Mouse (Mus musculus) telencephalon, adult 2 months (tissue): ENCODE results near the gene Snx5.

Source experiments
- DNase-seq: peaks from one replicate; pipeline ENCODE4 v3.0.0-alpha.2; 2011; ENCODE audit warnings: low read depth, low spot score

Gene Snx5

DNA sequence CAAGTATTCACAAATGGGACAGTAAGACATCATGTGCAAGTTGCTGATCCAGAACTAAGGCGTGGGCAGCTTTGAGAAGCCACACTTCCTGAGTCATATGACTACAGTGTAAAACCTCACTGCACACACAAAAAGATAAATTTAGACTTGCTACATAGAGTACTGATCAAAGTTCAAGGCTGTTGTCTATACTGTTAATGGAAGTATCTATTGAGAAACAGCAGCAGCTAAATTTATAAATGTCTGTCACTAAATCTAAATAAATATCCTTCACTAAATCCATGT lies 3.0 kb downstream of the Snx5 start:
- DNase-seq: peak; percentile 55

- no peak for DNase-seq
These were observed 3.5 kb downstream of the Snx5 start for GRCm38 (mm10) chr2:144267004-144267730.

GRCm38 (mm10) chr2:144265916-144266683 lies 4.6 kb downstream of the Snx5 start:
- no peak for DNase-seq

- DNase-seq: no peak
These were observed 5.6 kb downstream of the Snx5 start for GRCm38 (mm10) chr2:144265120-144265488.

DNA sequence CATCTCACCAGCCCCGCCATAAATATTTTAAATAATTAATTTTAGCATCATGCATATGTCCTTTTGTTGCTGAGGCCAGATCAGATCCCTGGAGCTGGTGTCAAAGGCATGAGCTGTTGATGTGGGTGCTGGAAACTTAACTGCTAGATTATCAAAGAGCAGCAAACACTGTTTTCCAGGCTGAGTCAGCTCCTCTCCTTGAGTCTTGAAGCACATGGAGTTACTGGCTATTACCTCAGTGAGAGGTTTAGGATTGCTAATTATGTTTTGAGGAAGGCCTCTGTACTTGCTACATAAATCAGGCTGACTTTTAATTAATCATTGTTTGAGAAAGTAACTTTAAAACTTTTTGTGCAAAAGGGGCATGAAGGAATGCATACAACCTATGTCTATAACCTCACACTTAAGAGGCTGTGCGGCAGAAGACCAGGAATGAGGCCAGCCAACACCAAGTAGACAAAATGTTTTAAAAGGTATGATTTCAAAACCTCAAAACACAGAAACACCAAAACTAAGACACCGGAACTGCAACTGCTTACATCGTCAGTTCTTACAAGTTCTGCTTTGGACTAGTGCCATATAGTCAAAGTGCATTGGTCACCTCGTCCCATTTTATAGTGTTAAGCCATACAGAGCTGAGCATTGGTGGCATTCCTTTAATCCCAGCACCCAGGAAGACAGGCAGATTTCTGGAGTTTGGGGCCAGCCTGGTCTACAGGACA lies 6.1 kb downstream of the Snx5 start:
- DNase-seq: no peak

DNA sequence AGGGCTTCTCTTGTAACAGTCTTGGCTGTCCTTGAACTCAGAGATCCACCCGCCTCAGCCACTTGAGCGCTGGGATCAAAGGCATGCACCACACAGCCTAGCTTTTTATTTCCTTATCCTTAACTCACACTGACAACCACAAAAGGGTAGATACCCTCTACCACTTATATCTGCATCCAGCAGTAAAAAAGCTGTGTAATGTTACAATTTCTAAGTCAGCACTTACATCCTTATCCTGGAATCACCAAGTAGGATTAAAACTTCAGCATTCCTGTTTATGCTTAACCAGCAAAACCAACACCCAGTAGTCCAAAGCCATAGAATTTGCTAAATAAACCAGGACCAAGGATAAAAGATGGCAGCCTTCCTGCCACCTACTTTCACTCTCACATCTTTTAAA lies 7.9 kb downstream of the Snx5 start:
- no peak for DNase-seq

DNA sequence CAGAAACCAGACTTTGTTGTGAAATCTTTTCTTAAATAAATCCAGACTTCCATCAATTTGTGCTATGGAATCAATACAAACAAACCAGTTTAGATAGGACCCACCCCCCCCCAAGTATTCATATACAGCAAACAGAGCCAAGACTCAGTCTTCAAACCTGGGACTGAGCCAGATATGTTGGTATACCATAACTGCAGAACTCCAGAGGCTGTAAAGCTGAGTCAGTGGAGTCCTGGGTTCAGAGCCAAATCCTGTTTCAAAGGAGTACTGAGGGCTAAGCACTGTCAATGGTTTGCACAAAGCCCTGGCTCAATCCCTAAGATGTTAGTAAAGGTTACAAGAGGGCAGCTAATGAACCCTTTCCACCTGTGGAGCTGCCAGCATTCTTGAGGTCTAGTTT lies 20.6 kb downstream of the Snx5 start:
- DNase-seq: no peak

GRCm38 (mm10) chr2:144248613-144249376 lies 21.9 kb downstream of the Snx5 start:
- DNase-seq: no peak

DNA sequence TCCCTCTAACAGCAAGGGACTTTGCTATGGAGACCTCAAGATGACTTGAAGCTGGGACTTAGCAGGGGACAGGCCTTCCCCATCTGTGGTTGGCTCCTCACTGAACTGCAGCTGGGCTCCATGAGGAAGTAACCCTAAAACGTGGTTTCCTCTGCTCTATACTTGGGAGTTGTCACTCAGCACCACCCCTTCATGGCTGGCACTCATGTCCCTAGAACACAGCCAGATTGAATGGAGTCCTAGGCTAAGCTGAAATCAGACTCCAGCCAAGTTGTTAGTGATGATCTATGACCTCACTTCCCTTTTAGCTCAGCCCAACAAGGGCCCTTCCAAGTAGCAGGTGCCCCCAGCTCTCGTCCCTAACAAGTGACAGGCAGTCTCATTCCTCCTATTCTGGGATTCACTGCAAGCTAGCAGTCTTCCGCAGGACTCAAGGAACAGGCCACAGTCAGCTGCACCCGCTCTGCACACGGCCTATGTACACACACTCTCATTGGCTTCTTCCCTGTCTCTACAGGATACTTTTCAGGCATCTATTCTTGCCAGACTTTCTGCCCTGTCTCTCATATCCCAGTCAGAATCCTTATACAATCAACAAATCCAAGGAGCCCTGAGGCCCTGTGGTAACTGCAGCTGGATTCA lies 23.2 kb downstream of the Snx5 start:
- peak; percentile 44 for DNase-seq

- DNase-seq: no peak
These were observed 24.4 kb downstream of the Snx5 start for GRCm38 (mm10) chr2:144246270-144246669.

DNA sequence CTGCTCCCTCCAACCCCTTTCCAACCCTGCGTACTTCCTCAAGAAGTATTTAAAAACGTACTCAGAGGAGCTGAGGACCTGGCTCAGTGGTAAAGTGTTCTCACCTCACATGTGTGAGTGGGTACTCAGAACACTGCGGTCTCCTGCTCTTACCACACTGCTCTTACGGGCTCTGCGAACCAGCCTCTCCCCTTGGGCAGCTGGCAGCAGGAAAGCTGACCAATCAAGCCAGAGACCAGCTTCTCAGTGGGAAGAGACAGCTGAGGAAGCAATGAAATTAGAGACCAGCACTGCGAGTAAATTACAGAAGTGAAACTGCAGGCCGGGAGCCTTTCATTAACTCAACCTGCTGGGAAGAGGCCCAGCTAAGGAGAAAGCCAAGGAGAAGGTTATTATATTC lies 25.2 kb downstream of the Snx5 start:
- no peak for DNase-seq

DNA sequence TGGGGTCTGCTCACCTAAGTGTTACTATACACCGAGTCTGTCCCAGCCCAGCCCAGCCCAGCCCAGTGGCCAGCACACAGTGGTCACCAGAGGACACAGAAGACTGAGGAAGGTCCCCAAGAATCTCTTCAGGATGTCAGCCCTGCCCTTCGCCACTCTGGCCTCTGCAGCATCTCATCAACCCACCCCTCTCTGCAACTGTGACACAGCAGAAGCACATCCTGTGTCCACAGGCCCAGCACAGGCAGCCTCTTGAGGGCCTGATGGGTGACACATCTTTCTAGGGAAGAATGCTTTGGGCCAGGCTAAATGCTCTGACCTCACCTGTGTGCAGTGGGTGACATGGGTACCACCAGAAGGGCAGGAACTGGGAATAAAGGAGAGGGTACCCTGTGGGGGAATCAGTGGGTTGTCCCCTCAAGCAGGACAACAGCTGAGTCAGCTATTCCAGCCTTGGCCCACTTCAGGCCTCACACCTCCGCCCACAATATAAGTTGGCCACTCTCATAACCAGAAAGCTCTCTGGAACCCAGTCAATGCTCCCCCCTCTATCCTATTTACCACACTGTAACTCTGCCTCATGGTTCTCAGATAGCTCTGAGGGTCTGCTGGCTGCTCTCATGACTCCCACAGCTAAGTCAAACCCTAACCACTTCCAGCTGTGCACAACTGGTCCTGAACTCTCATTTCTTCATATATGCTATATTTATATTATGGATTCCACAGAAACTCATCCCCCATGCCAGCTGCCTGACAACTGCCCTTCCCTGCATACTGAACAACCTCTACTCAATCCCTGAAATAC lies 30.4 kb downstream of the Snx5 start:
- DNase-seq: no peak

- no peak for DNase-seq
These were observed 31.4 kb downstream of the Snx5 start for GRCm38 (mm10) chr2:144239318-144239717.

DNA sequence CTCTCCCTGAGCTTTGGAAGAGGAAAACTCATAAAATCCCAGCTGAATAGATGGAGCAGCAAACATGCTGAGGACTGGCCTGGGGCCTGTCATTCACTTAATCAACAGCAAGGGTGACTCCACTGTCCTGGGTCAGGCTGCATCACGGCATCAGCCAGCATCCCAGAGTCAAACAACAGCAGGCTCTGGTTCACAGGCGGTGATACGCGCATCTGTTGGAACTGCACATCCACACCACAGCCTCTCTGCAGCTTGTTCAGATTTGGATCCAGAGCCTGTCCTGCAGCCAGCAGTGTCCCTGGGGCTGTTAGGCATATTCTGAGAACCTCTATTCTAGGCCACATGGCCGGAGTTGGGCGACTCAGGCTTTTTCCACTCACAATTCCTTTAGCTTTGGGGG lies 32.4 kb downstream of the Snx5 start:
- DNase-seq: no peak

DNA sequence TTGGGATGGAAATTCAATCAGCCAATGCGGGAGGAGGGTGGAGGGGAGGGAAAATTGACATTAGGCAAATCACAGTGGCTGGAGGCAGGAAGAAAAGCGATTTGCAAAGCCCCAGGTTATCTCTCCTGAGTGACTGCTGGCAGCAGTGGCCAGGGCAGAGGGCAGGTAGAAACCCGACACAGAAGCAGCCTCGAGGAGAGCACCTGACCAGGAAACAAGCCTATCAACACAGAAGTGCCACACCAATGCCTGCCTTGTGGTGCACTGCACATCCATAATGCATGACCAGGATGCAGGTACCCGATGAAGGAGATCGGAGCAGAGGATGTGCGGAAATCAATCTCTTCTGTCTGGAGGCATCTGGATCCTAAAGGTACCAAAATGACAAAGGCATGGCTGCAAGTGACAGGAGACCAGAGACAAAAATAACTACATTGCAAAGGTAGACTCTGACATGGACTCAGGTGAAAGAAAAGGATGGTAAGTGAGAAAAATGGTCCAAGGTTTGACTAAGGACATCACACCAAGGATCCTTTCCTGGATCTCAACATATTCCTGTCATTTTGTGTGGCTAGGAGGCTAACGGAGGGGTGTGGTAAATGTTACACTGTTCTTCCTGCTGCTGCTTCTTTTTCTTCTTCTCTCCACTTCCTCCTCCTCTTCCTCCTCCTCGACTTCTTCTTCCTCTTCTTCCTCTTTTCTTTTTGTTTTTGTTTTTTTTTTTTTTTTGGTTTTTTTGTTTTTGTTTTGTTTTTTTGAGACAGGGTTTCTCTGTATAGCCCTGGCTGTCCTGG lies 33.7 kb downstream of the Snx5 start:
- DNase-seq: no peak

DNA sequence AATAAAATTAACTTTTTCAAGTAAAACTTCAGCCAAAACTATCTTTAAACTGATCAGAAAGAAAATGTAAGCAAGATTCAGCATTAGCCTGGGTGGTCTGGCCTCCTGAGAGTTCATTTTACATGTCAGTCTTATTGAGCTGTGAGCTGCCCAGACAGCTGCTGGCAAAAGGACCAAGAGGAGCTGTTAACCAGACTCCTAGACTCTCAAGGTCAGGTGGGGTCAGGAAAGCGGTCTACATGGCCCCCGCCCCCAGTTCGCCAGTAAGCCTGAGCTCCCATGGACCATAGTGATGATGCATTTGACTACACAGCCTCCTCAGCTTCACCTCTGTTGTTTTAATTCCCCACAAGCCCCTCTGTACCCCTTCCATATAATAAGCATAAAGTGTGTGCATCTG lies 34.9 kb downstream of the Snx5 start:
- no peak for DNase-seq

DNA sequence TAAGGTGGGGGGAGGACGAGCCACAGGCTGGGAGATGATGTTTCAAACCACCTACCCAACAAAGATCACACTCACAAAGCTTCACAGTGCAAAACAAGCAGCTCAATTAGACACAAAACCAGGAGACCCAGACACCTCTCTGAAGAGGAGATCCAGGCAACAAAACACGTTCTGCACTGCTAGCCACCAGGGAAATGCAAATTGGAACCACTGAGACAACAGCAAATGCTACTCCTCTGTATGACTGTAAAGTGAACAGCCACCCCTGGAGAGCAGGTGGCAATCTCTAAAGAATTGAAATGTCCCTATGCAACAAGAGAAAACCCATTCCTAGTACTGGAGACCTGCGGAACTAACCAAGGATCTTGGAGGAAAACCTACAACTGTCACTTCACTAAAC lies 37.2 kb downstream of the Snx5 start:
- DNase-seq: no peak

DNA sequence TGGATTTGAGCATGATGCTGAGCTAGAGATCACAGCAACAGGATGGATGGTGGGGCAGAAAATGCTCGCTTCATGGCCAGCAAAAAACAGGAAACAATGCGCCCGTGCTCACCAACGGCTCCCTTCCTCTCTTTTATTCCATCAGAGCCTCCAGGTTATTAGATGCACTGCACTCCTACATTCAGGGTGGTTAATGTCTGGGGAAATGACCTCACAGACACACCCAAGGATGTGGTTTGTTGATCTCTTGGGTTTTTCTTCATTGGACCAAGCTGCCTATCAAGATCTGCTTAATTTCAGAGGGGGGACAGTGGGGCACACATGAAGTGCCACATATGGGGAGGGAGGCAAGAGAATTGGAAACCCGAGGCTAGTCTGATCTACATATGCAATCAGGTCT lies 39.6 kb downstream of the Snx5 start:
- DNase-seq: no peak

GRCm38 (mm10) chr2:144230498-144230897 lies 40.2 kb downstream of the Snx5 start:
- DNase-seq: no peak

GRCm38 (mm10) chr2:144229647-144230046 lies 41.1 kb downstream of the Snx5 start:
- no peak for DNase-seq
